Mouse (Mus musculus) c-Kit-positive CD71-negative TER-119-negative erythroid progenitor cells, embryonic 14.5 days (primary cell): ENCODE measurements around the gene Cgnl1.

Experiments used
- DNase-seq: peaks from one replicate; pipeline ENCODE4 v3.0.0-alpha.2; 2013; ENCODE audit warnings: low read depth

Cgnl1 gene

GRCm38 (mm10) chr9:71716995-71717394 lies 54.4 kb downstream of the Cgnl1 start:
- no peak for DNase-seq

GRCm38 (mm10) chr9:71710776-71711175 lies 60.6 kb downstream of the Cgnl1 start:
- DNase-seq, result no peak

- no peak for DNase-seq
Observed at GRCm38 (mm10) chr9:71709199-71709598, 62.2 kb downstream of the Cgnl1 start.

GRCm38 (mm10) chr9:71707989-71708388 lies 63.4 kb downstream of the Cgnl1 start:
- DNase-seq, result no peak

- no peak for DNase-seq
Observed at GRCm38 (mm10) chr9:71704332-71705014, 66.9 kb downstream of the Cgnl1 start.

- no peak for DNase-seq
Observed at GRCm38 (mm10) chr9:71699087-71699486, 72.3 kb downstream of the Cgnl1 start.

GRCm38 (mm10) chr9:71698116-71698515 lies 73.3 kb downstream of the Cgnl1 start:
- DNase-seq, result no peak

- DNase-seq, result no peak
Observed at GRCm38 (mm10) chr9:71697189-71697588, 74.2 kb downstream of the Cgnl1 start.

- no peak for DNase-seq
Observed at GRCm38 (mm10) chr9:71696762-71697161, 74.6 kb downstream of the Cgnl1 start.

- DNase-seq, result no peak
Observed at GRCm38 (mm10) chr9:71695133-71695532, 76.3 kb downstream of the Cgnl1 start.

GRCm38 (mm10) chr9:71694223-71694622 lies 77.2 kb downstream of the Cgnl1 start:
- no peak for DNase-seq

GRCm38 (mm10) chr9:71693771-71694170 lies 77.6 kb downstream of the Cgnl1 start:
- DNase-seq, result no peak

- no peak for DNase-seq
Observed at GRCm38 (mm10) chr9:71692165-71692564, 79.2 kb downstream of the Cgnl1 start.

GRCm38 (mm10) chr9:71689369-71690073 lies 81.9 kb downstream of the Cgnl1 start:
- DNase-seq, result no peak

GRCm38 (mm10) chr9:71686463-71686862 lies 84.9 kb downstream of the Cgnl1 start:
- DNase-seq, result no peak

- no peak for DNase-seq
Observed at GRCm38 (mm10) chr9:71684772-71685171, 86.6 kb downstream of the Cgnl1 start.

GRCm38 (mm10) chr9:71680381-71680780 lies 91.0 kb downstream of the Cgnl1 start:
- DNase-seq, result no peak

GRCm38 (mm10) chr9:71679103-71679815 lies 92.1 kb downstream of the Cgnl1 start:
- DNase-seq, result no peak

- DNase-seq, result no peak
Observed at GRCm38 (mm10) chr9:71676988-71677688, 94.3 kb downstream of the Cgnl1 start.

- no peak for DNase-seq
Observed at GRCm38 (mm10) chr9:71675799-71676414, 95.5 kb downstream of the Cgnl1 start.

- no peak for DNase-seq
Observed at GRCm38 (mm10) chr9:71675216-71675615, 96.2 kb downstream of the Cgnl1 start.

GRCm38 (mm10) chr9:71674476-71674875 lies 96.9 kb downstream of the Cgnl1 start:
- no peak for DNase-seq
